Comparison of ENCODE assay signal across 10 mouse cellular contexts in the genomic region with DNA sequence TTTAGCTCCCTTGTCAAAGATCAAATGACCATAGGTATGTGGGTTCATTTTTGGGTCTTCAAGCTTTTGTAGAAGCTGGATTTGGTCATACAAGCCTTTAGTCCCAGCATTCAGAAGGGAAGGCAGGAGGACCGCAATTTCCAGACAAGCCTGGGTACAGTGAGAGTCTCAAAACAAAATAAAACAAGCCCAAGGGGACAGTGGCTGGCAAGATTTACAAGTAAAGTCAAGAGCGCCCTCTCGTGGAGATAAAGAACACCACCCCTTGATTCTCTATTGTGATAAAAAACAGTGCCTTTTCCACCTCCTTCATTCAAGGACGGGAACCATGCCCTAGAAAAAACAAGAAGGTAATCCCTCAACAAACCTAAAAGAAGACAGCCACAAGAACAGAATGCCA. TPM values are rescaled to one million over a fixed set of nuclear protein-coding genes. Genes with fewer than 3 reads are reported as not detected.
A peak's percentile ranks its signal among the peaks of the same experiment; 100 is the strongest.
DNase-seq lines count a peak whose midpoint lies in the region; TF ChIP-seq lines count a peak whose summit lies in the region.
"Had no signal": no experiment of that assay in that cellular context is flagged by ENCODE, and none has a peak within 500 bp of the region (broad histone marks: within the 10 kb centered on the region; RNA-seq: fewer than 3 reads in every experiment).

No protein-coding gene starts in this region.

- intact Hi-C loops in left cerebral cortex, adult 2 months (cut with DNase I) = loop anchor here (2.0 kb wide), 1 partner anchor 149 kb away; no protein-coding TSS in a partner anchor
- intact Hi-C loops in left cerebral cortex, postnatal 36 days (cut with DNase I) = loop anchor here (2.0 kb wide), 1 partner anchor 149 kb away; no protein-coding TSS in a partner anchor

- H3K36me3 ChIP-seq in embryonic facial prominence, embryonic 10.5 days (replicated peaks) = no peaks in the 10 kb centered on the region
- H3K36me3 ChIP-seq: hindbrain, embryonic 15.5 days; neural tube, embryonic 13.5 days had no signal

- H3K4me3 ChIP-seq in left cerebral cortex, adult 2 months = no peak overlapping the region
- no peak overlapping the region for H3K4me3 ChIP-seq in embryonic facial prominence, embryonic 10.5 days
- H3K4me3 ChIP-seq: hindbrain, embryonic 15.5 days; neural tube, embryonic 13.5 days had no signal

- peak; percentile 65 for TF ChIP-seq CTCF in left cerebral cortex, adult 2 months (IDR thresholded peaks at IDR 0.05)

- WGBS in embryonic facial prominence, embryonic 10.5 days = 17% methylated on average over 4 of the region's 4 CpGs

- peak; percentile 39 to 51 for DNase-seq in adrenal gland, adult 18-20 months (ENCODE audit: low spot score in 2 of 2)
- DNase-seq in adrenal gland, postnatal 4 days (ENCODE audit: low spot score in 2 of 2) = no peak
- peak in 1 of 2 experiments; percentile 31 for DNase-seq in left cerebral cortex, adult 2 months (ENCODE audit: extremely low spot score in 1 of 2, low spot score in 2 of 2)
- no peak for DNase-seq in left cerebral cortex, postnatal 36 days (ENCODE audit: low spot score in 2 of 2)
- peak; percentile 53 for DNase-seq in Muller cell, postnatal 12 days (ENCODE audit: inconsistent ontology term)
- peak; percentile 43 for DNase-seq in embryonic facial prominence, embryonic 10.5 days (ENCODE audit: low spot score)
- peak; percentile 32 for DNase-seq in layer of hippocampus, adult 9-11 months
- peak; percentile 59 for DNase-seq in skeletal muscle tissue, adult 2 months (ENCODE audit: low read depth, low spot score)

- H3K27me3 ChIP-seq in embryonic facial prominence, embryonic 10.5 days (replicated peaks; ENCODE audit: low read depth, poor library complexity, severe bottlenecking) = 0 out of 2 replicates have a peak, but pooled peaks cover 7% of the 10 kb centered on the region
- H3K27me3 ChIP-seq: hindbrain, embryonic 15.5 days had no signal

- no peak overlapping the region for H3K27ac ChIP-seq in left cerebral cortex, adult 2 months
- H3K27ac ChIP-seq in embryonic facial prominence, embryonic 10.5 days (replicated peaks) = no peak overlapping the region
- H3K27ac ChIP-seq: hindbrain, embryonic 15.5 days; neural tube, embryonic 13.5 days had no signal

- H3K4me1 ChIP-seq in embryonic facial prominence, embryonic 10.5 days = no peaks in the 10 kb centered on the region
- H3K4me1 ChIP-seq: hindbrain, embryonic 15.5 days; neural tube, embryonic 13.5 days had no signal

- no peaks in the 10 kb centered on the region for H3K9me3 ChIP-seq in embryonic facial prominence, embryonic 10.5 days
- H3K9me3 ChIP-seq: hindbrain, embryonic 15.5 days; neural tube, embryonic 13.5 days had no signal

RNA-seq across cellular contexts. Expression of a gene that starts 8.6 kb away (rescaled TPM):
- total RNA-seq in adrenal gland, adult 18-20 months (2021) = 1 to 10 TPM in 1 of 2 experiments, under 1 TPM in 1; 0.60 to 1.7 TPM
- not detected for total RNA-seq in adrenal gland, postnatal 4 days (2021)
- under 1 TPM; 0.58 to 0.75 TPM for total RNA-seq in left cerebral cortex, adult 2 months (2021)
- under 1 TPM; 0.62 to 0.77 TPM for total RNA-seq in left cerebral cortex, postnatal 36 days (2021)
- 0.25 and 0.72 TPM in 2 replicates for polyA plus RNA-seq in embryonic facial prominence, embryonic 10.5 days (2016; fragmentation: Nextera tagmentation; extraction: Ambion mirVana)

RNA-seq across cellular contexts. Expression of a gene that starts 43.7 kb away (rescaled TPM):
- 100 to 1,000 TPM; 101 to 207 TPM for total RNA-seq in adrenal gland, adult 18-20 months (2021)
- 100 to 1,000 TPM; 118 to 120 TPM for total RNA-seq in adrenal gland, postnatal 4 days (2021)
- 10 to 100 TPM; 15.3 to 17.5 TPM for total RNA-seq in left cerebral cortex, adult 2 months (2021)
- total RNA-seq in left cerebral cortex, postnatal 36 days (2021) = 10 to 100 TPM; 15.8 to 17.0 TPM
- polyA plus RNA-seq in embryonic facial prominence, embryonic 10.5 days (2016; fragmentation: Nextera tagmentation; extraction: Ambion mirVana) = 22.6 and 25.5 TPM in 2 replicates

Comparison
In these comparisons a context has a peak if more than half of its experiments do, and no peak if none do; other contexts are left out.
1. DNase-seq: peak in adrenal gland, adult 18-20 months (2 of 2), Muller cell, postnatal 12 days (single experiment), embryonic facial prominence, embryonic 10.5 days (single experiment), layer of hippocampus, adult 9-11 months (single experiment) and skeletal muscle tissue, adult 2 months (single experiment); none in adrenal gland, postnatal 4 days (0 of 2) and left cerebral cortex, postnatal 36 days (0 of 2).
2. RNA of a gene that starts 43.7 kb away (total RNA-seq): 101 to 207 TPM in adrenal gland, adult 18-20 months and 118 to 120 TPM in adrenal gland, postnatal 4 days; 15.3 to 17.5 TPM in left cerebral cortex, adult 2 months and 15.8 to 17.0 TPM in left cerebral cortex, postnatal 36 days; every median in the first group is over 4 times any median in the second.